Mouse (Mus musculus) forebrain, embryonic 12.5 days (tissue): ENCODE results near the gene Higd1c. TPM values are rescaled to one million over a fixed set of nuclear protein-coding genes. Genes with fewer than 3 reads are reported as not detected.
"Not testable (repeated sequence)": the region's sequence is repeated elsewhere in the genome, so short reads cannot be mapped to it uniquely, and the experiment has no call there.

Experiments
- ATAC-seq: fragments of 200-750 bp; cut with Nextera tagmentation; 2 replicates; pipeline ENCODE4 v1.8.0; 2017; ENCODE audit warnings: moderate TSS enrichment; ENCODE audit not compliant: low FRiP score
- H3K27ac ChIP-seq: fragments of 300-500 bp; sonication (generic); 2 replicates; pipeline ENCODE4 v1.5.1; 2016; ENCODE audit warnings: mild to moderate bottlenecking
- H3K27me3 ChIP-seq: fragments of 300-500 bp; sonication (generic); 2 replicates; pipeline ENCODE4 v1.6.1; 2016; ENCODE audit warnings: mild to moderate bottlenecking
- H3K36me3 ChIP-seq: fragments of 300-500 bp; sonication (generic); replicated peaks from 2 replicates; pipeline ENCODE4 v1.6.1; 2016; ENCODE audit warnings: mild to moderate bottlenecking
- H3K4me1 ChIP-seq: fragments of 300-500 bp; sonication (generic); 2 replicates; pipeline ENCODE4 v1.6.1; 2016
- H3K4me2 ChIP-seq: fragments of 300-500 bp; sonication (generic); 2 replicates; pipeline ENCODE4 v1.6.1; 2016; ENCODE audit warnings: mild to moderate bottlenecking, moderate library complexity
- H3K4me3 ChIP-seq: fragments of 300-500 bp; sonication (generic); replicated peaks from 2 replicates; pipeline ENCODE4 v1.5.1; 2016; ENCODE audit warnings: mild to moderate bottlenecking
- H3K9ac ChIP-seq: fragments of 300-500 bp; sonication (generic); 2 replicates; pipeline ENCODE4 v1.6.1; 2016; ENCODE audit warnings: mild to moderate bottlenecking
- H3K9me3 ChIP-seq: fragments of 300-500 bp; sonication (generic); 2 replicates; pipeline ENCODE4 v1.6.1; 2016
- WGBS: fragments of 180-500 bp; shearing (Covaris S2); methylation state at CpG from one replicate; pipeline ENCODE4 v1.1.7; 2016; 5-methylcytosine and 5-hydroxymethylcytosine counted together
- polyA plus RNA-seq: library from polyadenylated mRNA; unstranded; fragments of >200 nt; fragmentation: Nextera tagmentation; extraction: Ambion mirVana; gene quantifications from 2 replicates; pipeline ENCODE4 v1.2.1, GENCODE M21; 2016

The Higd1c gene
- polyA plus RNA-seq, 1 experiment from 2014 or later = not detected

DNA sequence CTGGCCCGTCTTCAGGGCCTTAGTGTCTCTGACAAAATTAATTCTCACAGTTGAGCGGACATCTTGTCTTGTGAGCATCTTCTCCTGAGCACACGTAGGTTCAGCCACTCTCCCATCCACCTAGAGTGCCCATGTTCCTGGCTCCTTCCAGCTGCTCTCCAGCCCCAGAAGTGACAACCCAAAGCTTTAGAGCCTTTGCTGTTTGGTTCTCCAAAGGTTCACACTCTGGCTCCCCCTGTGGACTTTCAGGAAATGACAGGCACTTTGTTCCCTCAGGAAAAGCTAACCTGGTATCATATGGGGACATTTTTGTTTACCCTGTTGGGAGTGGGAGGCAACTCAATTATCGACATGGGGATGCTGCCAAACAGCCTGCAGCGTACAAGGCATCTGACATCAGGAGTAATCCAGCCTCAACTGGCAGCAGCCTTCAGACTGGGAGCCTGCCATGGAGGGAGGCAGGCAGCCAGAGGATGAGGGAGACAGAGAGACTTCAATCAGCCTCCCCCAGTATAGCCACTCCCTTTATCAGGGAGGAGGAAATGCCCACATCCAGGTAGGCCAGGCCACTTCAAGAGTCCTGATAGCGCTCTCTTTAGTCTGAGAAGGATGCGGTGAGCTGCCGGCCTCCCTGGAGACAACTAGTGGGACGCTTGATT is 13.6 kb downstream of the Higd1c start:
- not testable (repeated sequence) for H3K36me3 ChIP-seq, H3K4me2 ChIP-seq, H3K9ac ChIP-seq, H3K4me3 ChIP-seq, ATAC-seq, H3K27ac ChIP-seq, H3K4me1 ChIP-seq, H3K27me3 ChIP-seq, H3K9me3 ChIP-seq
- 55% methylated on average over 4 of the region's 9 CpGs for WGBS

DNA sequence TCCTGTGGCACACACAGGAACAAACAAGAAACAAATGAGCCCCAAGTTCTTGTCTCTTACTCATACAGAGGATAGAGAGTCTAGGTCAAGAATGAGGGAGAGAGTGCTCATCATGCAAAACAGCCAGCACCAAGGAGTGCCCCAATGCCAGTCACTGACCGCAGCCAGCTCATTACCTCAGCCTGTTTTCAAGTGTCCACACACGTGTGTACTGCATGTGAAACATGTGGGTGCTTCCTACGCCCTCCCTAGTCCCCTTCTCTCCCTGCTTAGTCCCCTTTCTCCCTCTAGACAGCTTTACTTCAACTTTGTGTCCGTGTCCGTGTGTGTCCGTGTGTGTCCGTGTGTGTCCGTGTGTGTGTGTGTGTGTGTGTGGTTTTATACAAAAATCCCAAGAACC is 15.3 kb downstream of the Higd1c start:
- 84% methylated on average over 8 of the region's 8 CpGs for WGBS
- no peak overlapping the region for H3K4me2 ChIP-seq
- ATAC-seq = no peak
- no peaks in the 10 kb centered on the region for H3K36me3 ChIP-seq
- 0 out of 2 replicates have a peak, but pooled peaks cover 3% of the 10 kb centered on the region for H3K4me1 ChIP-seq
- H3K9me3 ChIP-seq = no peaks in the 10 kb centered on the region
- no peak overlapping the region for H3K9ac ChIP-seq
- no peak overlapping the region for H3K4me3 ChIP-seq
- H3K27ac ChIP-seq = no peak overlapping the region
- no peaks in the 10 kb centered on the region for H3K27me3 ChIP-seq

DNA sequence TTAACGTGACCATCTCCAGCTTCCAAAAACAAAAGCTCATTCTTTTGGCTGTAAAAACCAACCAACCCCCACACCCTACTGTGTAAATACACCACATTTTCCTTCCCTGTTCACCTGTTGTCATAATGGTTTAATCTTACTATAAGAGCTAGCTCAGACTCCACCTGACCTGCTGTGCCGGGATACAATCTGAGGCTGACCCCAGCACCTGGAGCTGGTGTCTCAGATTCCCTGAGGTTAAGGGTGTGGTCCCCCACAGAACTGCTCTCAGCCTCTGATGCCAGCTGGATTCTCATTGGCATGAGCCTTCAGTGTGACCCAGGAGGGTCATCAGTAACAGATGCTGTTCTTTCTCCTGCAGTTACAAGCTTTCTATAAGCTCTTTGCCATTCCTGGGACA is 15.8 kb downstream of the Higd1c start:
- WGBS = 75% methylated on average over 2 of the region's 2 CpGs
- ATAC-seq = no peak
- Histone ChIP-seq H3K27ac (no peak overlapping the region), H3K4me1 (0 out of 2 replicates have a peak, but pooled peaks cover 3% of the 10 kb centered on the region), H3K4me3 (no peak overlapping the region), H3K36me3 (no peaks in the 10 kb centered on the region), H3K4me2 (no peak overlapping the region), H3K9ac (no peak overlapping the region), H3K27me3 (no peaks in the 10 kb centered on the region), H3K9me3 (no peaks in the 10 kb centered on the region)

DNA sequence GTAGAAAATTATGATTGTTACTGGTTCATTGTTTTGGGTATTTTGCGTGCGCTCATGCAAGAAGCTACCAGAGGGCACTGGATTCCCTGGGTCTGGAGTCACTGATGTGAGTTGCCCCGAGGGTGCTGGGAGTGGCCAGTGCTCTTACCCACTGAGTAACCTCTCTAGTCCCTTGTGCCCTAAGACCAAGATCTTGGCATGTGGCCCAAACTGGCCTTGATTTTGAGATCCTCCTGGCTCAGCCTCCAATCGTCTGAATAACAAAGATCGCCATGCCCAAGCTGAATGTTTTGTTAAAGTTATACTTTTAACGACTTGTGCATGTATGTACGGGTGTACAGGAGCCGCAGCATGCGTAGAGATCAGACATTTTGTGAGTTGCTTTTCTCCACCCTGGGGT is 21.4 kb downstream of the Higd1c start:
- H3K9ac ChIP-seq = no peak overlapping the region
- ATAC-seq = no peak
- no peaks in the 10 kb centered on the region for H3K9me3 ChIP-seq
- 0 out of 2 replicates have a peak, but pooled peaks cover 3% of the 10 kb centered on the region for H3K4me1 ChIP-seq
- no peaks in the 10 kb centered on the region for H3K27me3 ChIP-seq
- no peak overlapping the region for H3K4me3 ChIP-seq
- no peak overlapping the region for H3K27ac ChIP-seq
- H3K36me3 ChIP-seq = no peaks in the 10 kb centered on the region
- no peak overlapping the region for H3K4me2 ChIP-seq
- 92% methylated on average over 9 of the region's 9 CpGs for WGBS

DNA sequence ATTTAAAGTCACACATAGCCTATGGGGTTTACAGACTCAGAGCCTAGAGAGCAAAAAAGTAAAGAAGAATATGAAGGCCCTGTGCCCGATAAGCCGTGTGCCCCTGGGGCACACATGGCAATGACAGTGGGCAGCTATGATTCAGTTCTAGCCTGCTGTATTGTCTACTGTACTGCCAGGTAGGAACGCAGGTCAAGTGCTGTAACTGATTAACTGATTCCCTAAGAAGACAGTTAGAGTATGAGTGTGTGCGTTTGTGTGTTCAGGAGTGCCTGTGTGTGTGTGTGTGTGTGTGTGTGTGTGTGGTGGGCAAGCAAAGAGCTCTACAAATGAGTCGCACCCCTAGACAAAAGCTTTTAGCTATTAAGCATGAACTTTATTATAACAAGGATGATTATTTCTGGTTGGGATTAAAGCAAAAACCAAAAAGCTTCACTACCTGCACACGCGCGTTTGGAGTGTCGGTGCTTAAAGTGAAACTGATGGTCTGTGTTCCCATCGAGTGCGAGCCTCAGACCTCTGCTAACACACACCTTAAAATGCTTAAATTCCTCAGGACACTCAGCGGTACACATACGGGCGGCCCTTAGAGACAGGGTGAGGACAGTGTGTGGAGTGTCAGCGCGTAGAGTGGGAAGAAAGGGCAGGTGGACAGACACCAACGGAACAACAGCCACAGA is 23.3 kb downstream of the Higd1c start:
- Histone ChIP-seq H3K27me3 (no peaks in the 10 kb centered on the region), H3K27ac (no peak overlapping the region), H3K9me3 (no peaks in the 10 kb centered on the region), H3K9ac (no peak overlapping the region), H3K4me2 (no peak overlapping the region), H3K4me1 (0 out of 2 replicates have a peak, but pooled peaks cover 3% of the 10 kb centered on the region), H3K36me3 (no peaks in the 10 kb centered on the region), H3K4me3 (no peak overlapping the region)
- ATAC-seq = no peak
- 96% methylated on average over 17 of the region's 17 CpGs for WGBS

DNA sequence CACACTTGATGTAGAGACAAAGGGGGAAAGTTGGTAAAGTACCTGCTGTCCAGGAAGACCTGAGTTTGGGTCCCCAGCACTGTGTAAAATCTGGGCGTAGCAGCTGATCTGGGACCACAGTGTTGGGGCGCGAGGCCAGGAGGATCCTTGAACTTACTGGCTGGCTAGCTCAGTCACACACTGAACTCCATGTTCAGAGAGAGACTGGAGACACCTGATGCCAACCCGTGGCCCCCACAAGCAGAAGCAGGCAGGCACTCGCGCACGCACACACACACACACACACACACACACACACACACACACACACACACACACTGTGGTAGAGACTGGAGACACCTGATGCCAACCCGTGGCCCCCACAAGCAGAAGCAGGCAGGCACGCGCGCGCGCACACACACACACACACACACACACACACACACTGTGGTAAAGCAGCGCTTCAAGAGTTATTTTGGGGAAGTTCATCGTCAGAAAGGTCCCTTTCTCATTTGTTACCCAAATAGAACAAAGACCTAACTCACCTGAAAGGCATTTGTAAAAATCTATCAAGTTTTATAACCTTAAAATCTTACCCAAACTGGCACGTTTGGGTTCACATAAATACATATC is 24.0 kb downstream of the Higd1c start:
- no peak overlapping the region for H3K4me3 ChIP-seq
- no peak overlapping the region for H3K9ac ChIP-seq
- no peaks in the 10 kb centered on the region for H3K9me3 ChIP-seq
- no peaks in the 10 kb centered on the region for H3K27me3 ChIP-seq
- WGBS = 88% methylated on average over 13 of the region's 16 CpGs
- H3K4me1 ChIP-seq = 0 out of 2 replicates have a peak, but pooled peaks cover 3% of the 10 kb centered on the region
- H3K4me2 ChIP-seq = no peak overlapping the region
- H3K27ac ChIP-seq = no peak overlapping the region
- H3K36me3 ChIP-seq = peaks cover 5% of the 10 kb centered on the region
- no peak for ATAC-seq

DNA sequence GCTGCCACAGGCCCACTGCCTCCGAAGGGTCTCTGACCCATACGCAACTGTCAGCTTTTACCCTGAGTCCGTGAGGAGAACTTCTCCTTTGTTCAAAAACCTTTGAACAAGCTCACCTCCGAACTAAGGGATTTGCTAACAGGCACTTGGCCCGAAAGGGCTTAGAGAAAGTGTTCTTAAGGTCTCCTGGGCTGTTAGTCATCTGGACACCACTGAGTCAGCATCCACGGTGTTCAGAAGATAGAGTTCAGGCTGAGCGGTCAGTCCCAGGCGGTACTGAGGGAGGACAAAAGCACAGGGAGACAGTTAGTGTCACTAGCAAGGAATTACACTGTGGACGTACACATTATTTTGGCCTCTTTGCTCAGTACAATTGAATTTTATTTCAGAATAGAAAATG is 24.5 kb downstream of the Higd1c start:
- Histone ChIP-seq H3K27me3 (no peaks in the 10 kb centered on the region), H3K36me3 (peaks cover 10% of the 10 kb centered on the region), H3K4me1 (0 out of 2 replicates have a peak, but pooled peaks cover 2% of the 10 kb centered on the region), H3K27ac (no peak overlapping the region), H3K9me3 (no peaks in the 10 kb centered on the region), H3K4me2 (no peak overlapping the region), H3K9ac (no peak overlapping the region), H3K4me3 (no peak overlapping the region)
- WGBS = 60% methylated on average over 9 of the region's 9 CpGs
- no peak for ATAC-seq

DNA sequence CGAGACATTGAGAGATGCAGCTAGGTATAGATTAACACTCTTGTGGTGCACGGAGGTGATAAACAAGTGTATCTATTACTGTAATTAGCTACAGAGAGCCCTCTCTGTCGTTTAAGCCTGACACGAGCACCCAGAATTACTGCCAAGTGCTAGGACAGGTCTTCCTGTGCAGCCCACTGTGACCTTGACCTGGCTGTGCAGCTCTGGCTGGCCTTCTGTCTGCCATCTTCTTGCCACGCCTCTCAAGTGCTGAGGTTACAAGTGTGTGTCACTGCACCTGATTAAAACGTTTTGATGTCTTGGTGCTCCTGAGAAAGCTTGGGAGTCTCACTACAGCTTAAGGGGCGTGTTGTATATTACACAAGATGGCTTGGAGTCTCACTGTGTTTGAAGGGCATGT is 26.7 kb downstream of the Higd1c start:
- H3K4me1 ChIP-seq = no peaks in the 10 kb centered on the region
- H3K9me3 ChIP-seq = no peaks in the 10 kb centered on the region
- no peak overlapping the region for H3K4me2 ChIP-seq
- H3K36me3 ChIP-seq = peaks cover 32% of the 10 kb centered on the region
- H3K27me3 ChIP-seq = no peaks in the 10 kb centered on the region
- no peak overlapping the region for H3K27ac ChIP-seq
- 82% methylated on average over 7 of the region's 7 CpGs for WGBS
- no peak overlapping the region for H3K9ac ChIP-seq
- no peak for ATAC-seq
- H3K4me3 ChIP-seq = no peak overlapping the region

DNA sequence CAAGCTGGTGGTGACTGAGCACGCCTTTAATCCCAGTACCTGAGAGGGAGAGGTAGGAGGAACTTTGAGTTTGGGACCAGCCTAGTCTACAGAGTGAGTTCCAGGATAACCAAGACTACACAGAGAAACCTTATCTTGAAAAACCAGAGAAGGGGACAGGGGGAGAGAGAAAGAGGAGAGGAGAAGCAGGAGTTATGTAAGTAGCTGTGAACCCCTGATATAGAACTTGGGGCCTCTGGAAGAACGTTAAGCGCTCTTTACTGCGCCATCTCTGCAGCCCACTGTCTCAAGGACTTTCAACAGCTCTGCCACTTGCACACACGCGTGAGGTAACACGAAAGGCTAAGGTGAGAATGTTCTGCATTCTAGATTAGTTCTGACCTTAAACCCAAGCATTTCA is 27.3 kb downstream of the Higd1c start:
- no peak overlapping the region for H3K4me3 ChIP-seq
- no peaks in the 10 kb centered on the region for H3K27me3 ChIP-seq
- no peak overlapping the region for H3K27ac ChIP-seq
- H3K4me2 ChIP-seq = no peak overlapping the region
- no peaks in the 10 kb centered on the region for H3K4me1 ChIP-seq
- peaks cover 37% of the 10 kb centered on the region for H3K36me3 ChIP-seq
- no peak overlapping the region for H3K9ac ChIP-seq
- ATAC-seq = no peak
- WGBS = 96% methylated on average over 7 of the region's 7 CpGs
- no peaks in the 10 kb centered on the region for H3K9me3 ChIP-seq

DNA sequence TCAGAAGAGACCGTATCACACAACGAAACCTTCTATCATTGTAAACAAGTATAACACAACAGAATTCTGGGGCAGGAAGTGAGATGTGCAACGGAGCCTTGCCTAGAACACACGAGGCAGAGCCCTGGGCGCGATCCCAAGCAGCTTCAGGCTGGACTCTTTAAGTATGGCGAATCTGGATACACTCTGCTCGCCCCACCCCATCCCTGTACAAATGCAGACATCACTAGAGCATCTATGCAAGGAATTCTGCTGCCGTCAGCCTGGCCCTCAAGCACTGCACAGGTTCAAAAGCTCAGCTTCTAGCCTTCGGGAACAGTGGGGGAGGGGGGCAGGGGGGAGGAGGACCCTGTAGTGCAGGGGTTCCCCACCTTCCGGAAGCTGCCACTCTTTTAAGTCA is 28.7 kb downstream of the Higd1c start:
- Histone ChIP-seq H3K4me2 (no peak overlapping the region), H3K9me3 (no peaks in the 10 kb centered on the region), H3K4me1 (no peaks in the 10 kb centered on the region), H3K4me3 (no peak overlapping the region), H3K9ac (no peak overlapping the region), H3K27me3 (no peaks in the 10 kb centered on the region), H3K36me3 (peaks cover 52% of the 10 kb centered on the region), H3K27ac (no peak overlapping the region)
- ATAC-seq = no peak
- 87% methylated on average over 11 of the region's 11 CpGs for WGBS

DNA sequence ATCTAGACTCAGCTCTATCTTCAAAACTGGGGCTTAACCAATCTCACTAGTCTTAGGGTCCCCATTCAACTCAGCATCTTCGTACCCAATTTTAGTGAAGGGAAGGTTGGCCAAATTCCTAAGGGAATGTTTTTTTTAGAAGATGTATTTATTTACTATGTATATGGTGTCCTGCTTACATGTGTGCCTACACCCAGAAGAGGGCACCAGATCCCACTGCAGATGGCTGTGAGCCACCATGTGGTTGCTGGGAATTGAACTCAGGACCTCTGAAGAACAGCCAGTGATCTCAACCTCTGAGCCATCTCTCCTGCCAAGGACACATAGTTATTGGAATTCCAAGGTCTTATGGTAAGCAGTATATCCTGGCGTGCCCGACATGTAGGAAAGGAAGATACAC is 31.2 kb downstream of the Higd1c start:
- H3K27ac ChIP-seq = no peak overlapping the region
- no peak overlapping the region for H3K4me3 ChIP-seq
- no peaks in the 10 kb centered on the region for H3K4me1 ChIP-seq
- no peak for ATAC-seq
- H3K9me3 ChIP-seq = no peaks in the 10 kb centered on the region
- no peak overlapping the region for H3K9ac ChIP-seq
- 92% methylated on average over 3 of the region's 3 CpGs for WGBS
- H3K36me3 ChIP-seq = peaks cover 77% of the 10 kb centered on the region
- no peak overlapping the region for H3K4me2 ChIP-seq
- no peaks in the 10 kb centered on the region for H3K27me3 ChIP-seq

DNA sequence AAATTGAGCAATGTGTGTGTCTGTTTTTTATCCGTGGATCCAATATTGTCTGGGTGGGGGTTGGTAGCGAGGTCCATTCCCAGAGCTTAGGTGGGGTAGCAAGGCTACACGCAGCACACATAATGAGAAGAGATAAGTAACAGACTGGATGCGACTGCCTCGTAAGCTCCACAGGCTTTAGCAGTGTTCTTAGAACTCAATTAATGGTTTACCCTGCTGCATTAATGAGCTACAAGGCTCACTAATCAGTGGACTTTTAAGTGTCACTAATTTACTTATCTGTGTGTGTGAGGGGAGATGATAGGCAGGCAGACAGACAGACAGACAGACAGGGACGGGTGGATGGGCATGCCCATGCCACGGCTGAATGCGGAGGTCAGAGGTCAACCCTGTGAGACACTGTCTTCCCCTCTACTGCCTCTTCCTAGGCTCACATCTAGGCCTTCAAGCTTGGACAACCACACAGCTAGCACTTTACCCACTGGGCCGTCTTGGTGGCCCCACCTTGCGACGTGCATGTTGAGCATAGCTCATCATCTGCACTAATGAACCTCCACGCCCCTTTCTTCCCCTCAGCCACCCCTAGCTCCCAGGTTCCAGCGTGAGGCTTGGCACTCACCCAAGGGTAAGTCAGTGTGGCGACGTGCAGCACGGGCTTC is 36.4 kb downstream of the Higd1c start:
- no peaks in the 10 kb centered on the region for H3K27me3 ChIP-seq
- H3K9me3 ChIP-seq = no peaks in the 10 kb centered on the region
- no peak overlapping the region for H3K4me3 ChIP-seq
- peaks cover 96% of the 10 kb centered on the region for H3K36me3 ChIP-seq
- 91% methylated on average over 16 of the region's 16 CpGs for WGBS
- no peak overlapping the region for H3K4me2 ChIP-seq
- no peak overlapping the region for H3K9ac ChIP-seq
- H3K27ac ChIP-seq = no peak overlapping the region
- H3K4me1 ChIP-seq = no peaks in the 10 kb centered on the region
- ATAC-seq = no peak
